Mouse (Mus musculus) forebrain, embryonic 13.5 days (tissue): Measurements from ENCODE around the gene Hira. TPM values are rescaled to one million over a fixed set of nuclear protein-coding genes. Genes with fewer than 3 reads are reported as not detected.
"Not testable (repeated sequence)": the region's sequence is repeated elsewhere in the genome, so short reads cannot be mapped to it uniquely, and the experiment has no call there.

Experiments
- ATAC-seq: fragments of 200-750 bp; cut with Nextera tagmentation; 2 replicates; pipeline ENCODE4 v1.8.0; 2017
- H3K27ac ChIP-seq: fragments of 300-500 bp; sonication (generic); 2 replicates; pipeline ENCODE4 v1.5.1; 2015; ENCODE audit warnings: inconsistent platforms, mild to moderate bottlenecking, moderate library complexity
- H3K27me3 ChIP-seq: fragments of 300-500 bp; sonication (generic); 2 replicates; pipeline ENCODE4 v1.6.1; 2015; ENCODE audit warnings: mild to moderate bottlenecking, inconsistent platforms
- H3K36me3 ChIP-seq: fragments of 300-500 bp; sonication (generic); 2 replicates; pipeline ENCODE4 v1.6.1; 2015; ENCODE audit warnings: mild to moderate bottlenecking, inconsistent platforms; ENCODE audit not compliant: poor library complexity, severe bottlenecking
- H3K4me1 ChIP-seq: fragments of 300-500 bp; sonication (generic); 2 replicates; pipeline ENCODE4 v1.6.1; 2015; ENCODE audit warnings: inconsistent platforms
- H3K4me2 ChIP-seq: fragments of 300-500 bp; sonication (generic); 2 replicates; pipeline ENCODE4 v1.6.1; 2015; ENCODE audit warnings: inconsistent platforms, mild to moderate bottlenecking, moderate library complexity
- H3K4me3 ChIP-seq: fragments of 300-500 bp; sonication (generic); 2 replicates; pipeline ENCODE4 v1.5.1; 2015; ENCODE audit warnings: mild to moderate bottlenecking, inconsistent platforms
- H3K9ac ChIP-seq: fragments of 300-500 bp; sonication (generic); 2 replicates; pipeline ENCODE4 v1.6.1; 2015; ENCODE audit warnings: mild to moderate bottlenecking, inconsistent platforms
- H3K9me3 ChIP-seq: fragments of 300-500 bp; sonication (generic); replicated peaks from 2 replicates; pipeline ENCODE4 v1.6.1; 2016; ENCODE audit warnings: inconsistent platforms
- WGBS: fragments of 180-500 bp; shearing (Covaris S2); methylation state at CpG from one replicate; pipeline ENCODE4 v1.1.7; 2015; 5-methylcytosine and 5-hydroxymethylcytosine counted together
- polyA plus RNA-seq: library from polyadenylated mRNA; unstranded; fragments of >200 nt; fragmentation: Nextera tagmentation; extraction: Ambion mirVana; gene quantifications from 2 replicates; pipeline ENCODE4 v1.2.1, GENCODE M21; 2015

The Hira gene
- polyA plus RNA-seq, 1 experiment from 2014 or later: 21.4 TPM

DNA sequence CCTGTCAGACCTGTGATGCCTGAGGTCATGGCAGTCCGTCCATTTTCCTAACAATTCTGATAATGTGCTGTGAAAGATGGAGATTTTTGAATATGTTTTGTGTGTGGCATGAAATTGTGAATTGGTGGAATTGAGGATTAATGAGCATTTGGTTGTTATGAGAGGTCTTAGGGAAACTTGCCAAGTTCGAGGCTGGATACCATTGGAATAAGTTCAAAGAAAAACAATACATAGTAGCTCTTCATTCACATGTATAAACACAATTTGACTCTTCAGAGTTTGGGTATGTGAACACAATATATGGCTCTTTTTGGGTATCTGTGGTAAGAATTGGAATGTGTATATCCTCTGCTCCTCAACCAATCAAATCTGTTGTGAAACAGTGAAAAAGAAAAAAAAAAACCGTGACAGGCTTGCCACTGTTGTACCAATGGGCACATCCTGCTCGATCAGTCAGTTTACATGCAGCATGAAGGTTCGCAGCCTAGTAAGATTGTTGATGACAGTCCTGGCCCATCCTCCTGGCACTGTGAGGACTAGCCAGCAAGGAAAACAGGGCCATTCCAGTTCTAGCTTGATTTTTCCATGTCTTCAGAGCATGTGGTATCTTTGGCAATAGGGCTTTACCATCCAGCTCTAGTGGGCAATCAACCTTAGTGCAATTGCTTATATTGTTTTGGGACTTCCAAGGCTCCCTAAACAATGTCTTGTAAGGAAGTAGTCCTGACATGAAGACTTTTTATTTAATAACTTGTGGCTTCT is 61.7 kb downstream of the Hira start:
- no peak for ATAC-seq
- H3K36me3 ChIP-seq: peaks cover 70% of the 10 kb centered on the region
- H3K4me2 ChIP-seq: no peak overlapping the region
- no peaks in the 10 kb centered on the region for H3K9me3 ChIP-seq
- H3K4me3 ChIP-seq: no peak overlapping the region
- no peak overlapping the region for H3K9ac ChIP-seq
- H3K27me3 ChIP-seq: no peaks in the 10 kb centered on the region
- 84% methylated on average over 5 of the region's 5 CpGs for WGBS
- no peak overlapping the region for H3K27ac ChIP-seq
- no peaks in the 10 kb centered on the region for H3K4me1 ChIP-seq

DNA sequence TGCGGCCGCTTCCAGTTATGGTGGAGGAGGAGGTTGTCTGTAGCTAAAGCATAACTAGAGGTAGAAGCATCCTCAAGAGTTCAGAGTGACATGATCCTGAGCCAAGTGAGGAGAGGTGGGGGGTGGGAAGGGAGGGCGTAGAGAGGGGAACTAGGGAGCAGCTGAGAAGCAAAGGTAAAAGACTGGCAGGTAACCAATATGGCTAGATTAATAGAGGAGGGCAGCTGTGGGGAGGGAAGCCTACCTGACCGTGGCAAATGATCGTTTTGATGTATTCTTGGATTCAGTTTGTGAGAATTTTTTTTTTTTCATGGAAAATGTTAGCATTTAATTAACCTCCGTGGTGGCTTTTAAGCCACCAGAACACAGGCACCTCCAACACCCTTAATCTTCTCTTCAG is 67.1 kb downstream of the Hira start:
- ATAC-seq: no peak
- Histone ChIP-seq H3K27me3 (no peaks in the 10 kb centered on the region), H3K4me3 (no peak overlapping the region), H3K27ac (no peak overlapping the region), H3K36me3 (peaks cover 73% of the 10 kb centered on the region), H3K9ac (no peak overlapping the region), H3K4me2 (no peak overlapping the region), H3K4me1 (no peaks in the 10 kb centered on the region), H3K9me3 (no peaks in the 10 kb centered on the region)
- WGBS: 89% methylated on average over 6 of the region's 6 CpGs

DNA sequence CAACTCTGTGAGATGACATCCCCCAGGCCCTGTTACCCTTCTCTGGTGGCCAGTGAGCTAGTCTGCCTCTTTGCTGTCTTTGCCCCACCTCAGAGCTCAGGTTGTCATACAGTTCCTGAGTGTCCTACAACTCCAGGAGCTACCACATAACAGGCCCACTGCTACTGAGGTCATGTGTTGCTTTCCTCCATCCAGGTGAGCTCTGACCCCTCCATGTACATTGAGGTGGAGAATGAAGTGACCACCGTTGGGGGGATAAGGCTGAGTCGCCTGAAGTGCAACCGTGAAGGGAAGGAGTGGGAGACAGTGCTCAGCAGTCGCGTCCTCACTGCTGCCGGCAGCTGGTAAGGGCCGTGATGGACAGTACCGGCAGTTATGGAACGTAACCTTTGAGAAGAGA is 72.1 kb downstream of the Hira start:
- Histone ChIP-seq H3K4me2 (no peak overlapping the region), H3K9me3 (no peaks in the 10 kb centered on the region), H3K9ac (no peak overlapping the region), H3K36me3 (peaks cover 96% of the 10 kb centered on the region), H3K27me3 (no peaks in the 10 kb centered on the region), H3K4me3 (no peak overlapping the region), H3K4me1 (no peaks in the 10 kb centered on the region), H3K27ac (no peak overlapping the region)
- WGBS: 97% methylated on average over 9 of the region's 9 CpGs
- no peak for ATAC-seq

DNA sequence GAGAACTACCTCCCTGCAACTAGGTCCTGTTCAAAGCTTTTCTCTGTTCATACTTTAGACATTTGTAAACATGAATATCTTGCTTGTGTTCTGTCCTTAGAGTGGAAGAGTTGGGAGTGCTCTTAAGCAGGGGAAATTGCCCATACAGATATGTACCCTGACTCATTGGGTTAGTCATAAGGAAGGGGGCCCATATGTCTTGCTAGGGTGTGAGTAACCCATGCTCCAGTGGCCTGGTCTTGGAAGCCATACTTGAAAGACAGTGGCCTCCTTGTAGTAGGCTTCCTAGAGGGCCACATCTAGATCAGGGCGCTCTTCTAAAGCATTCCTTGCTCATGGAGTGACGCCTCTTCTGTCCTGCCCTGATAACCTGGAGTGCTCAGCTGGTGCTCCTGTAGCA is 73.5 kb downstream of the Hira start:
- Histone ChIP-seq H3K27me3 (no peaks in the 10 kb centered on the region), H3K4me1 (no peaks in the 10 kb centered on the region), H3K4me2 (no peak overlapping the region), H3K9ac (no peak overlapping the region), H3K27ac (no peak overlapping the region), H3K9me3 (no peaks in the 10 kb centered on the region), H3K36me3 (peaks cover 99% of the 10 kb centered on the region), H3K4me3 (no peak overlapping the region)
- 97% methylated on average over 2 of the region's 2 CpGs for WGBS
- no peak for ATAC-seq

DNA sequence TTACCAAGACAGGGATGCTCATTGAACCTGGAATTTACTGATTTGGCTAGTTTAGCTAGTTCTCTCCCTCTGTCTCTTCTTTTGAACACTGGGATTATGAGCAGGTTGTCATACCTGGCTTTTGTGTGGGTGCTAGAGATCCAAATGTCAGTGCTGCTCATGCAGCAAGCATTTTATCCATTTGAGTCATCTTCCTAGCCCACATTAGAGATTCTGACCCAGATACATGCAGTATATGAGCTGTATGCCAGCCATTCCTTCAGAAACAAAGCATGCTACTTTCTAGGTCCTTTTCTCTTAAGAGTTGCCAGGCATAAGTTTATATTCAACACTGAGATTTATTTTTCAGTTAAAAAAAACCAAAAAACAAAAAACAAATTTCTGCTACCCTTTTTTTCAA is 76.0 kb downstream of the Hira start:
- H3K9me3 ChIP-seq: no peaks in the 10 kb centered on the region
- H3K9ac ChIP-seq: no peak overlapping the region
- H3K27ac ChIP-seq: no peak overlapping the region
- peaks cover 98% of the 10 kb centered on the region for H3K36me3 ChIP-seq
- no peak for ATAC-seq
- H3K27me3 ChIP-seq: no peaks in the 10 kb centered on the region
- H3K4me2 ChIP-seq: no peak overlapping the region
- H3K4me1 ChIP-seq: no peaks in the 10 kb centered on the region
- H3K4me3 ChIP-seq: no peak overlapping the region

DNA sequence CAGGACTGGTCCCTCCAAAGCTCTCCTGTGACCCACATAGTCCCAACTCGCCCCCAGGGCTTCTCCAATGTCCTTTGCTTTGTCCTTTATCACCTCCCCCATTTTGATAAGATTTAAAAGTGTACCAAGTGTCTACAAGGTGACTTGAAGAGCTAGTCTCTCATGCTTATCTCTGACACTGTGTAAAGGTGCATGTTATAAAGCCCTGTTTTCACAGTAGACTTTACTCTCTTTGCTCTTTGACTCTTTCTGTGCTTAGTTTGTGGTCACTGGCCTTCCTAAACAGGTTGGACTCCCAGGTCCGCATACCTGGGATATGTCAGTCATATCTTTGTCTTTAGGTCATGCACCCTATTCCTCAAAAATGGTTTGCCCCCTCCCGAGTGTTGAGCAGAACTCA is 78.2 kb downstream of the Hira start:
- H3K9ac ChIP-seq: no peak overlapping the region
- WGBS: 89% methylated on average over 3 of the region's 3 CpGs

DNA sequence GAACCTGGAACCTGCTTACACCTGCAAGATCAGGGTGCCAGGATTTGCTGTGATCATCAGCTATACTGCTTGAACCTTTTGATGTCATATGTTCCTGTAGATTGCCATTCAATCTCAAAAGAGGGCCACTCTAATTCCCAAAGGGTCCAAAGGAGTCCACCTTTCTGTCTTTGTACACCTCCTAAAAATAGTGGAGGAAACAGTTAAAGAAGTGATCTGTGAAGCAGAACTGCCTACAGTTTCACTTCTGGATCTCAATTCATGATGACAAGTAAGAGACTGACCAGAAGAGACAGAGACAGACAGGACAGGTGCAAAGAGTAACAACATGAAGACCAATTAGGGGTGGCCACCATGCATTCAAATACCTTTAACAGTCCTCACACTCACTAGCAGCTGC is 86.6 kb downstream of the Hira start:
- Histone ChIP-seq H3K4me1 (no peaks in the 10 kb centered on the region), H3K9ac (no peak overlapping the region), H3K4me2 (no peak overlapping the region), H3K9me3 (peaks cover 32% of the 10 kb centered on the region), H3K27ac (no peak overlapping the region), H3K27me3 (no peaks in the 10 kb centered on the region), H3K36me3 (peaks cover 79% of the 10 kb centered on the region), H3K4me3 (no peak overlapping the region)
- no peak for ATAC-seq

More for the DNA sequence above, 78.2 kb downstream of the Hira start:
- no peaks in the 10 kb centered on the region for H3K4me1 ChIP-seq
- no peak for ATAC-seq
- H3K27me3 ChIP-seq: no peaks in the 10 kb centered on the region
- H3K9me3 ChIP-seq: peaks cover 3% of the 10 kb centered on the region
- H3K27ac ChIP-seq: no peak overlapping the region
- H3K4me3 ChIP-seq: no peak overlapping the region
- peaks cover 86% of the 10 kb centered on the region for H3K36me3 ChIP-seq
- H3K4me2 ChIP-seq: no peak overlapping the region

DNA sequence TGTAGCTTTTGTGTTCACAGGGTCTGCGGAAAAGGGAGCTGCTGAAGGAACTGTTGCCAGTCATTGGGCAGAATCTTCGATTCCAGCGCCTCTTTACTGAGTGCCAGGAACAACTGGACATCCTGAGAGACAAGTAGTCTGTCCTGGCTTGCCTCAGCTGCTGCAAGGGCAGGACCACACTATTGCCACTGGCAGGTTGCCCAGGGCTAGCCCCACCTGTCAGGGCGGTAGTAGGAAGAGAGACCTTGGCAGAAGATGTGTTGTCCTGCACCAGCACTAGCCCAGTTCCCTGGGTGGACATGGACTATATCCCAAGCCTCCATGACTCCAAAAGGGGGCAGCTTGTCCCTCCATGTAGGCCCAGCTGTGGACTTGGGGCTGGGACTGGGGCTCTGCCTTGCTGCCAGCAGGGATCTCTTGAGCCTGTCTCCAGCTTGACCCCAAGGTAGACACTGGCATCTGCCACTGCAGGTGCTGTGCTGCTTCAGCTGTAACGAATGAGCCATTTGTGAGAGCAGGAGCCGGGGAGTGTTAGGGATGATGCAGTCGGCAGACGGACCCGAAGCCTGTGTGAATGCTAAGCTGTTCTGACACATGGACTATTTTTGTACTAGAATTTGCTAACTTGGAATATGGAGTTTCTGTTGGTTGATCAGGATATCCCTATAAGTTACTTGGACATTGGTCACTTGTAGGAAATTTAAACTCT is 92.7 kb downstream of the Hira start:
- Histone ChIP-seq H3K27me3 (no peaks in the 10 kb centered on the region), H3K36me3 (peaks cover 65% of the 10 kb centered on the region), H3K4me2 (no peak overlapping the region), H3K9me3 (peaks cover 10% of the 10 kb centered on the region; the same call in 1 of the 2 replicates), H3K4me3 (no peak overlapping the region), H3K27ac (no peak overlapping the region), H3K4me1 (no peaks in the 10 kb centered on the region), H3K9ac (no peak overlapping the region)
- WGBS: 95% methylated on average over 9 of the region's 9 CpGs
- no peak for ATAC-seq

DNA sequence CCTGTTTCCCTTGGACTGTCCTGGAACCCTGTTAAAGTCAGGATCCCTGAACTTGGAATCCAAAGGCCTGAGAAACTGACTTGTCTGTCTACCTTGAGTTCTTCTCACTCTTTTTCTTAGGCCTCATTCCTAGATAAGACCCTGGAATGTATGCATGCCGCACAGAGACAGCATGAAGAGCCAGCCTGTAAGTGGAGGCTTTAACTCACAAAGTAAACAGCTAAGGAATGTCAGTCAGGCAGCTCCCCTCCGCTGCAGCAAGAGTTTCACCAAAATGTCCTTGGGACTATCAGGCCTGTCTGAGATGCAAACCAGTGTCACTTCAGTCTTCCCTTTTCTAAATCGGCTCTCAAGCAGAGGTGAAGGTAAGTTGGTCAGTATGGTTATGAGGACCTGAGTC is 94.0 kb downstream of the Hira start:
- no peak overlapping the region for H3K9ac ChIP-seq
- no peak overlapping the region for H3K27ac ChIP-seq
- peaks cover 61% of the 10 kb centered on the region for H3K36me3 ChIP-seq
- H3K4me2 ChIP-seq: no peak overlapping the region
- 91% methylated on average over 3 of the region's 3 CpGs for WGBS
- 0 out of 2 replicates have a peak, but pooled peaks cover 1% of the 10 kb centered on the region for H3K9me3 ChIP-seq
- no peaks in the 10 kb centered on the region for H3K4me1 ChIP-seq
- no peaks in the 10 kb centered on the region for H3K27me3 ChIP-seq
- no peak overlapping the region for H3K4me3 ChIP-seq
- ATAC-seq: no peak

DNA sequence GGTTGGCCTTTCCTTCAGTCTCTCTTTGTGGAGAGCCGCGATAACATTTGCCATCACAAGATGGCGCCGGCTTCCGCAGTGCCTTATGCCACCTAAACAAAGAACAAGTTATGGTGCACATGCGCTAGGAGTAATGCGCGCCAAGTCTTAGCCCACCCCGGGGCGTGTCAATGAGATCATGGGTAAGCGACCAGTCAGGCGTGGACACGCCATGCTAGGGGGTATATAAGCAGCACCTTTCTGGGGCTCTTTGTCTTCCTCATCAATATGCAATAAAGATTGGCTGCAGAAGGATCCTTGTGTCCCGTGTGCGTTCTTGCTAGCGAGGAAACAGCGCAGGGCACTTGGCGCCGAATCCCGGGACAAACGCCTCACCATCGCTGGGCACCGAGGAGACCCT is 98.8 kb downstream of the Hira start:
- H3K4me3 ChIP-seq, H3K4me1 ChIP-seq, H3K4me2 ChIP-seq, H3K9ac ChIP-seq, H3K27me3 ChIP-seq, H3K27ac ChIP-seq, H3K9me3 ChIP-seq, ATAC-seq: not testable (repeated sequence)
- WGBS: 87% methylated on average over 23 of the region's 23 CpGs
- peaks cover 32% of the 10 kb centered on the region for H3K36me3 ChIP-seq

DNA sequence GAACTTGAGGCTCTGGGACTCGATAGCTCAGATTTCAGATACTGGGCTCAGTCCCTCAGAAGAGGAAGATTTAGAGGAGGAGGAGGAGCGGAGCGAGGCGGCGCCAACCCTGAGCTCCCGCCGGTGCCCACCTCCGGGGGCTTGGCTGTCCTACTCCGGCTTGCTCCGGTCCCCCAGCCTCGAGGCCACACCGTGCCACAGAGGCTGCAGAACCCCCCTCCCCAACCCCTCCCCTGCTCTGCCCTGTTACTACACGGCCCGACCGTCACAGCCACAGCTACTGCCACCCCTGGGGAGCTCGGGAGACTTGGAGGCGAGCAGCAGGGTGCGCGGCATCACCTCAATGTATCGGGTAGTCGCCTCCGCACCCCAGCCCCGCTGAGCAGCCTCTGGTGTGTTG is 99.5 kb downstream of the Hira start:
- H3K36me3 ChIP-seq: peaks cover 26% of the 10 kb centered on the region
- H3K9me3 ChIP-seq: peaks cover 7% of the 10 kb centered on the region; the same call in 1 of the 2 replicates
- no peak overlapping the region for H3K9ac ChIP-seq
- H3K27ac ChIP-seq: no peak overlapping the region
- WGBS: 84% methylated on average over 23 of the region's 23 CpGs
- H3K27me3 ChIP-seq: no peaks in the 10 kb centered on the region
- H3K4me3 ChIP-seq: no peak overlapping the region
- ATAC-seq: peak; percentile 21; the same call in 1 of the 2 replicates
- H3K4me1 ChIP-seq: no peaks in the 10 kb centered on the region
- H3K4me2 ChIP-seq: no peak overlapping the region

DNA sequence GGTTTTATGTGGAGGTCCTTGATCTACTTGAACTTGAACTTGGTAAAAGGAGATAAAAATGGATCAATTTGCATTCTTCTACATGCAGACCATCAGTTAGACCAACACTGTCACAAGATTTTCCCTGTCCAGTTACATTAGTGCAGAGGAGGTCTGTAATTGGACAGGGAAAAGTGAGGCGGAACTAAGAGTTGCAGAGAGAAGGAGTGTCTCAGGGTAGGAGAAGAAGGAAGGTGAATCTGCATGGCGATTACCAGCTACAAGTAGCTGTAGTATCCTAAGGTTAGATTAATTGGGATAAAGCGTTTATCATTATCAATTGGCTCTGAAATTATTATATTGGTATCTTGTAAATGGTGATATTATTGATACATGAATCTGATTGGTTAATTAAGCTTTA is 109.5 kb downstream of the Hira start:
- no peaks in the 10 kb centered on the region for H3K9me3 ChIP-seq
- H3K4me2 ChIP-seq: no peak overlapping the region
- no peaks in the 10 kb centered on the region for H3K4me1 ChIP-seq
- no peaks in the 10 kb centered on the region for H3K36me3 ChIP-seq
- no peak overlapping the region for H3K27ac ChIP-seq
- H3K4me3 ChIP-seq: no peak overlapping the region
- H3K27me3 ChIP-seq: no peaks in the 10 kb centered on the region
- WGBS: 95% methylated on average over 3 of the region's 3 CpGs
- no peak for ATAC-seq
- no peak overlapping the region for H3K9ac ChIP-seq

DNA sequence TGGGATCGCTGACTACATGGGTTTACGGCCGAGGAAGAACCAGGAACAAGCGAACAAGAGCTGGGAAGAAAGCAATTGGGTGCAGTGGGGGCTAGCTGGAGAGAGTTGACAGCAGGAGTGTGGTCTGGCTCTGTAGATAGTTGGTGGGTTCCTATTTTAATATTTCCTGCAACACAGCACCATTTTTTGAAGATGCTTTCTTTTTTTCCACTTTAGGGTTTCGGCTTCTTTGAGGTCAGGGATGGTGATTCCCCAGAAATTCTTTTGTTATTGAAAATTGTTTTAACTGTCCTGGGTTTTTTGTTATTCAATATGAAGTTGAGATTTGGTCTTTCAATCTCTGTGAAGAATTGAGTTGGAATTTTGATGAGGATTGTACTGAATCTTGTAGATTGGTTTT is 110.0 kb downstream of the Hira start:
- WGBS: 97% methylated on average over 5 of the region's 5 CpGs

More for the DNA sequence above, 110.0 kb downstream of the Hira start:
- Histone ChIP-seq H3K9ac (no peak overlapping the region), H3K4me1 (no peaks in the 10 kb centered on the region), H3K9me3 (no peaks in the 10 kb centered on the region), H3K36me3 (no peaks in the 10 kb centered on the region), H3K4me2 (no peak overlapping the region), H3K27me3 (no peaks in the 10 kb centered on the region), H3K4me3 (no peak overlapping the region), H3K27ac (no peak overlapping the region)
- no peak for ATAC-seq
